Comparison of ENCODE assay signal across 10 mouse cellular contexts in the genomic region with DNA sequence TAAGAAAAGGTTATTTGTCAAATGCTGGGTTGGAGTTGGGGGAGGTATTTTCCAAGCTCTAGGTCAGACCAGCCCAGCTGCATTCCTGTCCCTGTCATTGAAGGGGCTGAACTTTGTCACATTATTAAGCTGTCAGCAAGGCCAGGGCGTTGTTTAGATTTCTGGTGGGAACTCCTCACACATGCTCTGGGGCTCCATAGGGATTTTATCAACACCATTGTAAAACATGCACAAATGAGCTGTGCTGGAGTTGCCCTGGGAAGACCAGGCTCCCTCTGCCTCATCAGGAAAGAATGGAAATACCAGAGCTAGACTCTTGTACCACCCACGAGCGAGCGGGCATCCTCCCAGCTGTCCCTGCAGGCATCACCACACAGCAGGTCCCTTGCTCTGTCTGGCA.
DNase-seq lines count a peak whose midpoint lies in the region; ATAC-seq lines count a peak whose summit lies in the region.
"Had no signal": no experiment of that assay in that cellular context is flagged by ENCODE, and none has a peak within 500 bp of the region (broad histone marks: within the 10 kb centered on the region; RNA-seq: fewer than 3 reads in every experiment).

No protein-coding gene starts in this region.

- 49% methylated on average over 4 of the region's 4 CpGs for WGBS in midbrain, embryonic 14.5 days
- 45% methylated on average over 4 of the region's 4 CpGs for WGBS in midbrain, embryonic 15.5 days
- WGBS in forebrain, embryonic 14.5 days, result 26% methylated on average over 4 of the region's 4 CpGs
- 21% methylated on average over 4 of the region's 4 CpGs for whole genome bisulfite sequencing in intestine, embryonic 15.5 days
- 19% methylated on average over 4 of the region's 4 CpGs for WGBS in stomach, embryonic 15.5 days
- WGBS in neural tube, embryonic 15.5 days, result 44% methylated on average over 4 of the region's 4 CpGs

- no peak for ATAC-seq in midbrain, embryonic 14.5 days (ENCODE audit: low FRiP score, low TSS enrichment)
- ATAC-seq in midbrain, embryonic 15.5 days (replicated peaks), result no peak
- ATAC-seq in forebrain, embryonic 14.5 days, result 0 out of 2 replicates have a peak, but pooled peaks have one; percentile 20
- peak; percentile 87 for ATAC-seq in intestine, embryonic 15.5 days
- ATAC-seq in stomach, embryonic 15.5 days (ENCODE audit: insufficient read depth, low FRiP score, low read depth), result peak; percentile 87
- no peak for ATAC-seq in neural tube, embryonic 15.5 days (ENCODE audit: low FRiP score)

- no peak overlapping the region for H3K4me3 ChIP-seq in midbrain, embryonic 14.5 days (replicated peaks; ENCODE audit: low read depth, low read length)
- no peak overlapping the region for H3K4me3 ChIP-seq in midbrain, embryonic 15.5 days
- no peak overlapping the region for H3K4me3 ChIP-seq in forebrain, embryonic 14.5 days (ENCODE audit: low read depth, low read length)
- no peak overlapping the region for H3K4me3 ChIP-seq in intestine, embryonic 15.5 days (replicated peaks)
- H3K4me3 ChIP-seq in stomach, embryonic 15.5 days (replicated peaks), result no peak overlapping the region
- H3K4me3 ChIP-seq in neural tube, embryonic 15.5 days (replicated peaks), result no peak overlapping the region
- H3K4me3 ChIP-seq: hindbrain, embryonic 15.5 days had no signal

- H3K4me2 ChIP-seq in midbrain, embryonic 14.5 days (ENCODE audit: low read length), result no peak overlapping the region
- no peak overlapping the region for H3K4me2 ChIP-seq in midbrain, embryonic 15.5 days
- H3K4me2 ChIP-seq in forebrain, embryonic 14.5 days (ENCODE audit: low read length), result no peak overlapping the region
- peak overlapping the region; percentile 32 for H3K4me2 ChIP-seq in intestine, embryonic 15.5 days (replicated peaks)
- H3K4me2 ChIP-seq in stomach, embryonic 15.5 days, result peak overlapping the region; percentile 32
- H3K4me2 ChIP-seq in neural tube, embryonic 15.5 days, result no peak overlapping the region
- H3K4me2 ChIP-seq: hindbrain, embryonic 15.5 days had no signal

- no peak overlapping the region for H3K27ac ChIP-seq in midbrain, embryonic 14.5 days (replicated peaks; ENCODE audit: low read depth, low read length)
- H3K27ac ChIP-seq in midbrain, embryonic 15.5 days, result no peak overlapping the region
- H3K27ac ChIP-seq in forebrain, embryonic 14.5 days (ENCODE audit: low read depth, low read length), result no peak overlapping the region
- H3K27ac ChIP-seq in intestine, embryonic 15.5 days, result peak overlapping the region; percentile 22; the same call in 1 of the 2 replicates
- H3K27ac ChIP-seq in stomach, embryonic 15.5 days, result peak overlapping the region; percentile 80
- no peak overlapping the region for H3K27ac ChIP-seq in neural tube, embryonic 15.5 days (replicated peaks)
- H3K27ac ChIP-seq: hindbrain, embryonic 15.5 days had no signal

- no peaks in the 10 kb centered on the region for H3K9me3 ChIP-seq in midbrain, embryonic 14.5 days (ENCODE audit: control insufficient read depth, low read length)
- no peaks in the 10 kb centered on the region for H3K9me3 ChIP-seq in midbrain, embryonic 15.5 days
- no peaks in the 10 kb centered on the region for H3K9me3 ChIP-seq in forebrain, embryonic 14.5 days (replicated peaks; ENCODE audit: control insufficient read depth, low read length)
- H3K9me3 ChIP-seq in intestine, embryonic 15.5 days, result no peaks in the 10 kb centered on the region
- no peaks in the 10 kb centered on the region for H3K9me3 ChIP-seq in stomach, embryonic 15.5 days
- H3K9me3 ChIP-seq in neural tube, embryonic 15.5 days (replicated peaks), result no peaks in the 10 kb centered on the region
- H3K9me3 ChIP-seq: hindbrain, embryonic 15.5 days had no signal

- H3K36me3 ChIP-seq in midbrain, embryonic 14.5 days (ENCODE audit: control insufficient read depth, insufficient read depth, low read length), result no peaks in the 10 kb centered on the region
- H3K36me3 ChIP-seq in midbrain, embryonic 15.5 days (replicated peaks), result no peaks in the 10 kb centered on the region
- H3K36me3 ChIP-seq in forebrain, embryonic 14.5 days (ENCODE audit: control insufficient read depth, insufficient read depth, low read length), result no peaks in the 10 kb centered on the region
- no peaks in the 10 kb centered on the region for H3K36me3 ChIP-seq in intestine, embryonic 15.5 days
- no peaks in the 10 kb centered on the region for H3K36me3 ChIP-seq in stomach, embryonic 15.5 days
- no peaks in the 10 kb centered on the region for H3K36me3 ChIP-seq in neural tube, embryonic 15.5 days
- H3K36me3 ChIP-seq: hindbrain, embryonic 15.5 days had no signal

- H3K9ac ChIP-seq in midbrain, embryonic 14.5 days (replicated peaks; ENCODE audit: low read length), result no peak overlapping the region
- H3K9ac ChIP-seq in midbrain, embryonic 15.5 days, result no peak overlapping the region
- no peak overlapping the region for H3K9ac ChIP-seq in forebrain, embryonic 14.5 days (ENCODE audit: low read length)
- H3K9ac ChIP-seq in intestine, embryonic 15.5 days, result no peak overlapping the region
- no peak overlapping the region for H3K9ac ChIP-seq in stomach, embryonic 15.5 days
- no peak overlapping the region for H3K9ac ChIP-seq in neural tube, embryonic 15.5 days (replicated peaks)
- H3K9ac ChIP-seq: hindbrain, embryonic 15.5 days had no signal

- DNase-seq in midbrain, embryonic 14.5 days, result peak; percentile 10
- DNase-seq in forebrain, embryonic 14.5 days (ENCODE audit: low spot score), result peak; percentile 23
- no peak for DNase-seq in adrenal gland, adult (ENCODE audit: inconsistent age in 2 of 2, low spot score in 1 of 2)
- no peak for DNase-seq in cerebellum, adult 8-10 months
- DNase-seq: cerebellum, adult 11 months had no signal

- peaks cover 6% of the 10 kb centered on the region; the same call in 1 of the 2 replicates for H3K4me1 ChIP-seq in midbrain, embryonic 14.5 days (ENCODE audit: control insufficient read depth, insufficient read depth, low read length)
- peaks cover 6% of the 10 kb centered on the region; the same call in 1 of the 2 replicates for H3K4me1 ChIP-seq in midbrain, embryonic 15.5 days
- H3K4me1 ChIP-seq in forebrain, embryonic 14.5 days (ENCODE audit: control insufficient read depth, insufficient read depth, low read length), result no peaks in the 10 kb centered on the region
- H3K4me1 ChIP-seq in intestine, embryonic 15.5 days (replicated peaks), result peaks cover 11% of the 10 kb centered on the region; the same call in 1 of the 2 replicates
- peaks cover 19% of the 10 kb centered on the region for H3K4me1 ChIP-seq in stomach, embryonic 15.5 days
- 0 out of 2 replicates have a peak, but pooled peaks cover 5% of the 10 kb centered on the region for H3K4me1 ChIP-seq in neural tube, embryonic 15.5 days

- H3K27me3 ChIP-seq in midbrain, embryonic 14.5 days (ENCODE audit: control insufficient read depth, insufficient read depth, low read length), result no peaks in the 10 kb centered on the region
- no peaks in the 10 kb centered on the region for H3K27me3 ChIP-seq in midbrain, embryonic 15.5 days (replicated peaks)
- no peaks in the 10 kb centered on the region for H3K27me3 ChIP-seq in forebrain, embryonic 14.5 days (replicated peaks; ENCODE audit: control insufficient read depth, insufficient read depth, low read length)
- H3K27me3 ChIP-seq in intestine, embryonic 15.5 days (replicated peaks), result no peaks in the 10 kb centered on the region
- no peaks in the 10 kb centered on the region for H3K27me3 ChIP-seq in stomach, embryonic 15.5 days (replicated peaks)
- no peaks in the 10 kb centered on the region for H3K27me3 ChIP-seq in neural tube, embryonic 15.5 days (replicated peaks)
- H3K27me3 ChIP-seq: hindbrain, embryonic 15.5 days had no signal

Comparison
In these comparisons a context has a peak if more than half of its experiments do, and no peak if none do; other contexts are left out.
1. ATAC-seq: peak in forebrain, embryonic 14.5 days (single experiment), intestine, embryonic 15.5 days (single experiment) and stomach, embryonic 15.5 days (single experiment); none in midbrain, embryonic 14.5 days (single experiment), midbrain, embryonic 15.5 days (single experiment) and neural tube, embryonic 15.5 days (single experiment).
2. DNase-seq: peak in midbrain, embryonic 14.5 days (single experiment) and forebrain, embryonic 14.5 days (single experiment); none in adrenal gland, adult (0 of 2) and cerebellum, adult 8-10 months (single experiment).
3. H3K27ac ChIP-seq: peak in intestine, embryonic 15.5 days (single experiment) and stomach, embryonic 15.5 days (single experiment); none in midbrain, embryonic 14.5 days (single experiment), midbrain, embryonic 15.5 days (single experiment), forebrain, embryonic 14.5 days (single experiment) and neural tube, embryonic 15.5 days (single experiment).
4. H3K4me2 ChIP-seq: peak in intestine, embryonic 15.5 days (single experiment) and stomach, embryonic 15.5 days (single experiment); none in midbrain, embryonic 14.5 days (single experiment), midbrain, embryonic 15.5 days (single experiment), forebrain, embryonic 14.5 days (single experiment) and neural tube, embryonic 15.5 days (single experiment).